Mouse (Mus musculus) kidney, embryonic 16.5 days (tissue): Measurements from ENCODE around the gene A630023A22Rik. TPM values are rescaled to one million over a fixed set of nuclear protein-coding genes. Genes with fewer than 3 reads are reported as not detected.

ENCODE experiments used
- ATAC-seq: fragments of 200-750 bp; cut with Nextera tagmentation; 2 replicates; pipeline ENCODE4 v1.8.0; 2017; ENCODE audit warnings: moderate TSS enrichment; ENCODE audit not compliant: low FRiP score, low TSS enrichment
- H3K27ac ChIP-seq: fragments of 300-500 bp; sonication (generic); 2 replicates; pipeline ENCODE4 v1.5.1; 2014; ENCODE audit warnings: low read length
- H3K27me3 ChIP-seq: fragments of 300-500 bp; sonication (generic); 2 replicates; pipeline ENCODE4 v1.6.1; 2014; ENCODE audit warnings: low read length, control low read depth, mixed read lengths; ENCODE audit not compliant: insufficient read depth
- H3K36me3 ChIP-seq: fragments of 300-500 bp; sonication (generic); 2 replicates; pipeline ENCODE4 v1.6.1; 2014; ENCODE audit warnings: low read length, control low read depth, mixed read lengths; ENCODE audit not compliant: insufficient read depth
- H3K4me1 ChIP-seq: fragments of 300-500 bp; sonication (generic); 2 replicates; pipeline ENCODE4 v1.6.1; 2014; ENCODE audit warnings: low read length, control low read depth, mixed read lengths; ENCODE audit not compliant: insufficient read depth
- H3K4me2 ChIP-seq: fragments of 300-500 bp; sonication (generic); replicated peaks from 2 replicates; pipeline ENCODE4 v1.6.1; 2014; ENCODE audit warnings: low read depth, low read length
- H3K4me3 ChIP-seq: fragments of 300-500 bp; sonication (generic); 2 replicates; pipeline ENCODE4 v1.5.1; 2014; ENCODE audit warnings: mild to moderate bottlenecking, low read length
- H3K9ac ChIP-seq: fragments of 300-500 bp; sonication (generic); replicated peaks from 2 replicates; pipeline ENCODE4 v1.6.1; 2014; ENCODE audit warnings: low read length
- H3K9me3 ChIP-seq: fragments of 300-500 bp; sonication (generic); 2 replicates; pipeline ENCODE4 v1.6.1; 2016; ENCODE audit warnings: low read length, control low read depth
- WGBS: fragments of 180-500 bp; shearing (Covaris S2); extraction: QIAGEN DNeasy Blood & Tissue Kit; methylation state at CpG from one replicate; pipeline ENCODE4 v1.1.7; 2014; 5-methylcytosine and 5-hydroxymethylcytosine counted together
- polyA plus RNA-seq: library from polyadenylated mRNA; unstranded; fragments of >200 nt; fragmentation: Nextera tagmentation; extraction: Ambion mirVana; gene quantifications from 2 replicates; pipeline ENCODE4 v1.2.1, GENCODE M21; 2015

The A630023A22Rik gene
- polyA plus RNA-seq: not detected in 2 replicates

- no peak for ATAC-seq
- WGBS: 40% methylated on average over 5 of the region's 5 CpGs
- H3K27me3 ChIP-seq: no peaks in the 10 kb centered on the region
- H3K9me3 ChIP-seq: no peaks in the 10 kb centered on the region
- no peak within 1 kb of the TSS for H3K4me3 ChIP-seq
- H3K27ac ChIP-seq: no peak within 1 kb of the TSS
- H3K4me1 ChIP-seq: peaks cover 5% of the 10 kb centered on the region; the same call in 1 of the 2 replicates
- H3K9ac ChIP-seq: no peak within 1 kb of the TSS
- no peak within 1 kb of the TSS for H3K4me2 ChIP-seq
- H3K36me3 ChIP-seq: no peaks in the 10 kb centered on the region
Measured at GRCm38 (mm10) chr14:34102601-34103000, at the start of gene A630023A22Rik. A630023A22Rik (minus strand) TSS chr14:34102754.

- Histone ChIP-seq H3K4me3 (no peak within 1 kb of the TSS), H3K27me3 (no peaks in the 10 kb centered on the region), H3K9ac (no peak within 1 kb of the TSS), H3K4me2 (peak within 1 kb of the TSS; percentile 43), H3K4me1 (peaks cover 7% of the 10 kb centered on the region), H3K36me3 (no peaks in the 10 kb centered on the region), H3K9me3 (no peaks in the 10 kb centered on the region), H3K27ac (no peak within 1 kb of the TSS)
- peak; percentile 95 for ATAC-seq
- WGBS: 11% methylated on average over 16 of the region's 16 CpGs
Measured at GRCm38 (mm10) chr14:34152342-34152741, 49.8 kb upstream of the A630023A22Rik start, which contains the start of gene Npy4r. Npy4r (minus strand) TSS chr14:34152489.

GRCm38 (mm10) chr14:34142915-34143314 lies 40.4 kb upstream of the A630023A22Rik start:
- ATAC-seq: no peak
- Histone ChIP-seq H3K9ac (no peak overlapping the region), H3K36me3 (no peaks in the 10 kb centered on the region), H3K27ac (no peak overlapping the region), H3K27me3 (no peaks in the 10 kb centered on the region), H3K4me1 (no peaks in the 10 kb centered on the region), H3K9me3 (no peaks in the 10 kb centered on the region), H3K4me3 (no peak overlapping the region), H3K4me2 (no peak overlapping the region)
- WGBS: 94% methylated on average over 10 of the region's 10 CpGs

- no peaks in the 10 kb centered on the region for H3K4me1 ChIP-seq
- H3K36me3 ChIP-seq: no peaks in the 10 kb centered on the region
- H3K9ac ChIP-seq: no peak overlapping the region
- no peaks in the 10 kb centered on the region for H3K27me3 ChIP-seq
- H3K4me2 ChIP-seq: no peak overlapping the region
- ATAC-seq: no peak
- no peaks in the 10 kb centered on the region for H3K9me3 ChIP-seq
- no peak overlapping the region for H3K4me3 ChIP-seq
- WGBS: 78% methylated on average over 1 of the region's 1 CpGs
- no peak overlapping the region for H3K27ac ChIP-seq
Measured at GRCm38 (mm10) chr14:34142316-34142715, 39.8 kb upstream of the A630023A22Rik start.

GRCm38 (mm10) chr14:34139671-34140664 lies 37.4 kb upstream of the A630023A22Rik start:
- no peaks in the 10 kb centered on the region for H3K27me3 ChIP-seq
- H3K27ac ChIP-seq: no peak overlapping the region
- no peaks in the 10 kb centered on the region for H3K4me1 ChIP-seq
- ATAC-seq: no peak
- H3K9ac ChIP-seq: no peak overlapping the region
- no peaks in the 10 kb centered on the region for H3K36me3 ChIP-seq
- H3K4me3 ChIP-seq: no peak overlapping the region
- H3K9me3 ChIP-seq: no peaks in the 10 kb centered on the region
- no peak overlapping the region for H3K4me2 ChIP-seq
- WGBS: 90% methylated on average over 15 of the region's 15 CpGs

- Histone ChIP-seq H3K27ac (no peak overlapping the region), H3K9ac (no peak overlapping the region), H3K36me3 (no peaks in the 10 kb centered on the region), H3K4me1 (no peaks in the 10 kb centered on the region), H3K4me3 (no peak overlapping the region), H3K4me2 (no peak overlapping the region), H3K9me3 (no peaks in the 10 kb centered on the region), H3K27me3 (no peaks in the 10 kb centered on the region)
- ATAC-seq: no peak
Measured at GRCm38 (mm10) chr14:34135391-34135790, 32.8 kb upstream of the A630023A22Rik start.

GRCm38 (mm10) chr14:34131216-34131615 lies 28.7 kb upstream of the A630023A22Rik start:
- no peak for ATAC-seq
- no peak overlapping the region for H3K4me3 ChIP-seq
- WGBS: 53% methylated on average over 6 of the region's 6 CpGs

GRCm38 (mm10) chr14:34121691-34122090 lies 19.1 kb upstream of the A630023A22Rik start:
- Histone ChIP-seq H3K4me3 (no peak overlapping the region), H3K9me3 (no peaks in the 10 kb centered on the region), H3K27me3 (no peaks in the 10 kb centered on the region), H3K4me1 (peaks cover 20% of the 10 kb centered on the region), H3K9ac (no peak overlapping the region), H3K4me2 (no peak overlapping the region), H3K36me3 (no peaks in the 10 kb centered on the region), H3K27ac (no peak overlapping the region)
- WGBS: 90% methylated on average over 4 of the region's 4 CpGs
- no peak for ATAC-seq

More at GRCm38 (mm10) chr14:34131216-34131615, 28.7 kb upstream of the A630023A22Rik start:
- Histone ChIP-seq H3K27me3 (no peaks in the 10 kb centered on the region), H3K4me1 (no peaks in the 10 kb centered on the region), H3K4me2 (no peak overlapping the region), H3K36me3 (no peaks in the 10 kb centered on the region), H3K9me3 (no peaks in the 10 kb centered on the region), H3K9ac (no peak overlapping the region), H3K27ac (no peak overlapping the region)

- WGBS: 47% methylated on average over 3 of the region's 3 CpGs
- no peaks in the 10 kb centered on the region for H3K36me3 ChIP-seq
- ATAC-seq: peak; percentile 70
Measured at GRCm38 (mm10) chr14:34120923-34121351, 18.4 kb upstream of the A630023A22Rik start.

More at GRCm38 (mm10) chr14:34120923-34121351, 18.4 kb upstream of the A630023A22Rik start:
- no peak overlapping the region for H3K9ac ChIP-seq
- no peak overlapping the region for H3K27ac ChIP-seq
- no peak overlapping the region for H3K4me3 ChIP-seq
- H3K9me3 ChIP-seq: no peaks in the 10 kb centered on the region
- peaks cover 20% of the 10 kb centered on the region for H3K4me1 ChIP-seq
- no peak overlapping the region for H3K4me2 ChIP-seq
- H3K27me3 ChIP-seq: no peaks in the 10 kb centered on the region
